Mouse (Mus musculus): ENCODE measurements around the gene Insr. TPM values are rescaled to one million over a fixed set of nuclear protein-coding genes. Genes with fewer than 3 reads are reported as not detected.
A peak's percentile ranks its signal among the peaks of the same experiment; 100 is the strongest.

Gene Insr
- polyA plus RNA-seq, 1 experiment from 2014 or later = 20.9 TPM

DNA sequence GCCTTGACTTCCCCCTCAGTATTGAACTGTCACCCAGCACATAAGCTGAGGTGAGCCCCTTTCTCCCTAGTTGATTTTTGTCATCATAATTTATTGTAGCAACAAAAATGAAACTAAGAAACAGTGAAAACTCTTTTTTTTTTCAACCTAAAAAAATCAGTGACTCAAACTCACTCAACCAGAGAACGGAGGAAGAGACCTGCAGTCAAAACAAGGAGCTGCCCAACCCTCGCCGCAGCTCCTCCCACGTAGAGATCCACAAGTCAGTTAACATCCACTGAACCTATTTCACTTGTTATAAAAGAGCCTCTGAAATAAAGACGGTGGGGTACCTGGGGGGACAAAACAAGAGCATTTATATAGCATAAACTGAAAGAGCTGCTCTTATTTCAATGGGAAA, 30.7 kb downstream of the Insr start:
- no peak overlapping the region for H3K4me2 ChIP-seq (replicated peaks; ENCODE audit: low read depth)
- WGBS = 78% methylated on average over 5 of the region's 5 CpGs
- no peak for DNase-seq (ENCODE audit: low spot score)

DNA sequence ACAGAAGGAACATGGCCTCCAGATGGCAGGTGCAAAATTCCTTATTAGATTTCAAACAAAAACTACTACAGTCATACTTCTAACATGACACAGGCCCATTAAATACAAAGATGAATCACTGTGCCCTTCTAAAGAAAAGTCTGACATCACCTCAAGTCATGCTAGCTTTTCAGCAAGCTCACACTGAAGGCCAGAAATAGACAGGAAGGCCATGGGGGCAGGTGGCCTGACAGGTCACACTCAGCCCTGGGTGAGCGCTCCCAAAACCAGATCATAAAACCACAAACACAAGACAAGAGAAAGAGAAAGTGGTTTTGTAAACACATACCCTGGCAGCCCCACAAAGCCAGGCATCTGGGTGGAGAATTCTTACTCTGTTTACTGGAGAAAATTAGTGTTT, 32.3 kb downstream of the Insr start:
- ATAC-seq (ENCODE audit: low FRiP score, low TSS enrichment) (0 out of 2 replicates have a peak, but pooled peaks have one; percentile 32), DNase-seq (ENCODE audit: low spot score) (no peak)
- WGBS = 80% methylated on average over 1 of the region's 1 CpGs
- Histone ChIP-seq H3K9ac (ENCODE audit: low read length) (no peak overlapping the region), H3K36me3 (ENCODE audit: control insufficient read depth, insufficient read depth, low read length) (no peaks in the 10 kb centered on the region; the same call in 1 of the 2 replicates), H3K4me3 (ENCODE audit: low read depth, low read length) (no peak overlapping the region), H3K27ac (replicated peaks) (no peak overlapping the region), H3K4me2 (replicated peaks; ENCODE audit: low read depth) (no peak overlapping the region), H3K4me1 (replicated peaks; ENCODE audit: control insufficient read depth, insufficient read depth) (no peaks in the 10 kb centered on the region), H3K27me3 (ENCODE audit: control insufficient read depth, insufficient read depth, low read length) (no peaks in the 10 kb centered on the region), H3K9me3 (ENCODE audit: control insufficient read depth, low read length) (no peaks in the 10 kb centered on the region)
- no peak for TF ChIP-seq CTCF (IDR thresholded peaks at IDR 0.05; ENCODE audit: low read depth)
- no peak for TF ChIP-seq EP300 (optimal IDR thresholded peaks at IDR 0.05)

More for the DNA sequence above, 30.7 kb downstream of the Insr start:
- H3K36me3 ChIP-seq (ENCODE audit: control insufficient read depth, insufficient read depth, low read length) = no peaks in the 10 kb centered on the region; the same call in 1 of the 2 replicates
- ATAC-seq (ENCODE audit: low FRiP score, low TSS enrichment) = no peak
- H3K4me3 ChIP-seq (ENCODE audit: low read depth, low read length) = no peak overlapping the region
- H3K27ac ChIP-seq (replicated peaks) = no peak overlapping the region
- no peaks in the 10 kb centered on the region for H3K27me3 ChIP-seq (ENCODE audit: control insufficient read depth, insufficient read depth, low read length)
- H3K9ac ChIP-seq (ENCODE audit: low read length) = no peak overlapping the region
- H3K9me3 ChIP-seq (ENCODE audit: control insufficient read depth, low read length) = no peaks in the 10 kb centered on the region
- no peaks in the 10 kb centered on the region for H3K4me1 ChIP-seq (replicated peaks; ENCODE audit: control insufficient read depth, insufficient read depth)
- no peak for TF ChIP-seq CTCF (IDR thresholded peaks at IDR 0.05; ENCODE audit: low read depth)
- TF ChIP-seq EP300 (optimal IDR thresholded peaks at IDR 0.05) = no peak

DNA sequence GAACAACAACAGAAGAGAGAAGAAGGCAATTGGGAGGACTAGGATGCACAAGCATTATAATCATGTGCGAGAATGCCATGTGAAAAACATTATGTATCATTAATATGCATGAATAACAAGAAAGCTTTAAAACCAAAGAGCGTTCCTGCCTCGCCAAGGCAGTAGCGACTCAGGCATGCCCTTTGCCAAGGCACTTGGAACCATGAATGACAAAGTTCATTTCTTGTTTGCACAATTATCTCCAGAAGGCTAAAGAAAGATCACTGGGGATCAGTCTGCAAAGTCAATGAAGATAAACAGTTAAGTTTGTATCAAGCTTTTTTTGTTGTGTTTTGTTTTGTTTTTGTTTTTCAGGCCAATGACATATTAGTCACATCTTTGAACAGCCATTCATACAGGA, 36.2 kb downstream of the Insr start:
- Histone ChIP-seq H3K4me1 (replicated peaks; ENCODE audit: control insufficient read depth, insufficient read depth) (0 out of 2 replicates have a peak, but pooled peaks cover 4% of the 10 kb centered on the region), H3K27me3 (ENCODE audit: control insufficient read depth, insufficient read depth, low read length) (no peaks in the 10 kb centered on the region), H3K9ac (ENCODE audit: low read length) (no peak overlapping the region), H3K4me3 (ENCODE audit: low read depth, low read length) (no peak overlapping the region), H3K36me3 (ENCODE audit: control insufficient read depth, insufficient read depth, low read length) (no peaks in the 10 kb centered on the region; the same call in 1 of the 2 replicates), H3K9me3 (ENCODE audit: control insufficient read depth, low read length) (no peaks in the 10 kb centered on the region), H3K27ac (replicated peaks) (no peak overlapping the region), H3K4me2 (replicated peaks; ENCODE audit: low read depth) (no peak overlapping the region)
- TF ChIP-seq CTCF (IDR thresholded peaks at IDR 0.05; ENCODE audit: low read depth) (no peak), EP300 (optimal IDR thresholded peaks at IDR 0.05) (no peak)
- ATAC-seq (ENCODE audit: low FRiP score, low TSS enrichment) = no peak
- no peak for DNase-seq (ENCODE audit: low spot score)
- 86% methylated on average over 4 of the region's 4 CpGs for WGBS

DNA sequence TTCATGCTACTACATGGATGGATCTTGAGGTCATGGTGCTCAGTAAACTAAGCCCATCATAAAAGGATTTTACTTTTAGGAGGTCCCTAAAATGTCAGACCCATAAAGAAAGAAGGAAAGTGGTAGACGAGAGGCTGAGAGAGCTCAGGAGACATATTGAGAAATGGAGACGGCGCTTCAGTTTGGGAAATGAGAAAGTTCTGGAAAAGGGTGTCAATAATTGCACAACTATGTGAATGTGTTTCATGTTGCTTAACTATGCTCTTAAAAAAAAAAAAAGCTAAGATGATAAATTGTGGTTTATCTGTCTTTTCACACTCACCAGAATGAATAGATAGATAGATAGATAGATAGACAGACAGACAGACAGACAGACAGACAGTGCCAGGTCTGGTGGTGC, 38.7 kb downstream of the Insr start:
- no peak overlapping the region for H3K27ac ChIP-seq (replicated peaks)
- DNase-seq (ENCODE audit: low spot score) (no peak), ATAC-seq (ENCODE audit: low FRiP score, low TSS enrichment) (no peak)
- H3K27me3 ChIP-seq (ENCODE audit: control insufficient read depth, insufficient read depth, low read length) = no peaks in the 10 kb centered on the region
- H3K4me3 ChIP-seq (ENCODE audit: low read depth, low read length) = no peak overlapping the region
- H3K9me3 ChIP-seq (ENCODE audit: control insufficient read depth, low read length) = no peaks in the 10 kb centered on the region
- H3K4me1 ChIP-seq (replicated peaks; ENCODE audit: control insufficient read depth, insufficient read depth) = peaks cover 6% of the 10 kb centered on the region; the same call in 1 of the 2 replicates
- H3K4me2 ChIP-seq (replicated peaks; ENCODE audit: low read depth) = no peak overlapping the region
- 93% methylated on average over 3 of the region's 3 CpGs for WGBS
- TF ChIP-seq CTCF (IDR thresholded peaks at IDR 0.05; ENCODE audit: low read depth) (no peak), EP300 (optimal IDR thresholded peaks at IDR 0.05) (no peak)
- no peaks in the 10 kb centered on the region; the same call in 1 of the 2 replicates for H3K36me3 ChIP-seq (ENCODE audit: control insufficient read depth, insufficient read depth, low read length)
- H3K9ac ChIP-seq (ENCODE audit: low read length) = no peak overlapping the region

DNA sequence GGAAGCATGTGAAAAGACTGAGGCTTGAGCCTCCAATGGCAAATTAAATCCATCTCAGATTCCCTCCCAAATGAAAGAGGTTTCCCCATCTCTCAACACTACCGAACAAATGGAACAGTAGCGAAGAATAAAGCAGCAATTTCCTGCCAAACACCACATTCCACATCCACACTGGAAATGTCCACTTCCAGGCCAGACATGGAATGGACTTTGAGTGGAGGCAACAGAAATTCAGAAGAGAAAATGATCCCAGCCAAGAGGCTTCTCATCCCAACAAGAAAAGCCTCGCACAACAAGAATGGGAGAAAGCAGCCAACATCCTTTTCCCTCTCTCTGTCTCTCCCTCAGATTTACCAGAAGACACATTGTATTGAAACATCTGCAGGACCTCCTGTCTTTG, 39.8 kb downstream of the Insr start:
- Histone ChIP-seq H3K4me1 (replicated peaks; ENCODE audit: control insufficient read depth, insufficient read depth) (peaks cover 6% of the 10 kb centered on the region; the same call in 1 of the 2 replicates), H3K4me2 (replicated peaks; ENCODE audit: low read depth) (no peak overlapping the region), H3K9me3 (ENCODE audit: control insufficient read depth, low read length) (no peaks in the 10 kb centered on the region), H3K27ac (replicated peaks) (no peak overlapping the region), H3K9ac (ENCODE audit: low read length) (no peak overlapping the region), H3K4me3 (ENCODE audit: low read depth, low read length) (no peak overlapping the region), H3K27me3 (ENCODE audit: control insufficient read depth, insufficient read depth, low read length) (no peaks in the 10 kb centered on the region), H3K36me3 (ENCODE audit: control insufficient read depth, insufficient read depth, low read length) (no peaks in the 10 kb centered on the region)
- DNase-seq (ENCODE audit: low spot score) (no peak), ATAC-seq (ENCODE audit: low FRiP score, low TSS enrichment) (no peak)
- TF ChIP-seq EP300 (optimal IDR thresholded peaks at IDR 0.05) (no peak), CTCF (IDR thresholded peaks at IDR 0.05; ENCODE audit: low read depth) (no peak)
- WGBS = 54% methylated on average over 3 of the region's 3 CpGs

DNA sequence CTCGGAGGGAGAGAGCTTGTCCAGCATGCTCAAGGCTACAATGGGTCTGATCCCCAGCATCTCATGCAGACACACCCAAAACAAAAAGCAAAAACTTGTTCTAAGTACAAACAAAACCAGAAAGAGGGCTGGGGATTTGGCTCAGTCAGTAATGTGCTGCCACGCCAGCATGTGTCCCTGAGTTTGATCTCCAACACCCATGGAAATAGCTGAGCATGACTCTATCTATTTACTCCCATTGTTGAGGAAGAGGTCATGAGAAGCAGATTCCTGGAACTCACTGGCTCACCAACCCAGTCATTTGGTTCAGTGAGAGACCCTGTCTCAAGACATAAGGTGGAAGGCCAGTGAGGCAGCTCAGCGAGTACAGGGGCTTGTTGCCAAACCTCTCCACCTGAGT, 40.6 kb downstream of the Insr start:
- Histone ChIP-seq H3K9me3 (ENCODE audit: control insufficient read depth, low read length) (no peaks in the 10 kb centered on the region), H3K4me3 (ENCODE audit: low read depth, low read length) (no peak overlapping the region), H3K9ac (ENCODE audit: low read length) (no peak overlapping the region), H3K27ac (replicated peaks) (no peak overlapping the region), H3K4me1 (replicated peaks; ENCODE audit: control insufficient read depth, insufficient read depth) (peaks cover 6% of the 10 kb centered on the region; the same call in 1 of the 2 replicates), H3K27me3 (ENCODE audit: control insufficient read depth, insufficient read depth, low read length) (no peaks in the 10 kb centered on the region), H3K4me2 (replicated peaks; ENCODE audit: low read depth) (no peak overlapping the region), H3K36me3 (ENCODE audit: control insufficient read depth, insufficient read depth, low read length) (no peaks in the 10 kb centered on the region)
- DNase-seq (ENCODE audit: low spot score) (no peak), ATAC-seq (ENCODE audit: low FRiP score, low TSS enrichment) (no peak)
- no peak for TF ChIP-seq EP300 (optimal IDR thresholded peaks at IDR 0.05)
- no peak for TF ChIP-seq CTCF (IDR thresholded peaks at IDR 0.05; ENCODE audit: low read depth)
- WGBS = 62% methylated on average over 3 of the region's 3 CpGs
